Mouse (Mus musculus) regulatory T cell (primary cell): Measurements from ENCODE around the gene Jmjd1c.

Source experiments
- in situ Hi-C: fragments of 300-600 bp; cut with MboI, MseI; formaldehyde crosslinking; loops from one replicate; pipeline ENCODE4 v1.15.1; 2025; ENCODE audit warnings: high pct_unique_total_duplicates

The Jmjd1c gene

GRCm38 (mm10) chr10:67126859-67127758 lies 31.2 kb downstream of the Jmjd1c start:
- in situ Hi-C loops, result loop anchor here (5.0 kb wide), 1 partner anchor 35 kb away; no protein-coding TSS in a partner anchor

GRCm38 (mm10) chr10:67129531-67129930 lies 33.6 kb downstream of the Jmjd1c start:
- in situ Hi-C loops, result loop anchor here (5.0 kb wide), 1 partner anchor 37 kb away; no protein-coding TSS in a partner anchor

- in situ Hi-C loops, result no loop called here
These were observed 35.8 kb downstream of the Jmjd1c start for GRCm38 (mm10) chr10:67131709-67132108.

- in situ Hi-C loops, result no loop called here
These were observed 38.4 kb downstream of the Jmjd1c start for GRCm38 (mm10) chr10:67134322-67134721.

- in situ Hi-C loops, result no loop called here
These were observed 41.5 kb downstream of the Jmjd1c start for GRCm38 (mm10) chr10:67137437-67137836.

GRCm38 (mm10) chr10:67143661-67144060 lies 47.7 kb downstream of the Jmjd1c start:
- in situ Hi-C loops, result no loop called here

- in situ Hi-C loops, result no loop called here
These were observed 48.3 kb downstream of the Jmjd1c start for GRCm38 (mm10) chr10:67144269-67144668.

- in situ Hi-C loops, result no loop called here
These were observed 49.7 kb downstream of the Jmjd1c start for GRCm38 (mm10) chr10:67145623-67146022.

- in situ Hi-C loops, result no loop called here
These were observed 55.8 kb downstream of the Jmjd1c start for GRCm38 (mm10) chr10:67151766-67152165.

- in situ Hi-C loops, result no loop called here
These were observed 58.7 kb downstream of the Jmjd1c start for GRCm38 (mm10) chr10:67154647-67155046.

- in situ Hi-C loops, result no loop called here
These were observed 78.1 kb downstream of the Jmjd1c start for GRCm38 (mm10) chr10:67174049-67174448.

GRCm38 (mm10) chr10:67176031-67176430 lies 80.1 kb downstream of the Jmjd1c start:
- in situ Hi-C loops, result no loop called here

- in situ Hi-C loops, result no loop called here
These were observed 81.0 kb downstream of the Jmjd1c start for GRCm38 (mm10) chr10:67176932-67177331.

- in situ Hi-C loops, result no loop called here
These were observed 81.5 kb downstream of the Jmjd1c start for GRCm38 (mm10) chr10:67177410-67177809.

- in situ Hi-C loops, result loop anchor here (10.0 kb wide), 1 partner anchor 875 kb away; no protein-coding TSS in a partner anchor
These were observed 84.1 kb downstream of the Jmjd1c start for GRCm38 (mm10) chr10:67180021-67180420.

GRCm38 (mm10) chr10:67180799-67181198 lies 84.9 kb downstream of the Jmjd1c start:
- in situ Hi-C loops, result loop anchor here (10.0 kb wide), 1 partner anchor 874 kb away; no protein-coding TSS in a partner anchor

- in situ Hi-C loops, result loop anchor here (10.0 kb wide), 1 partner anchor 872 kb away; no protein-coding TSS in a partner anchor
These were observed 86.7 kb downstream of the Jmjd1c start for GRCm38 (mm10) chr10:67182651-67183050.

GRCm38 (mm10) chr10:67183086-67183485 lies 87.2 kb downstream of the Jmjd1c start:
- in situ Hi-C loops, result loop anchor here (10.0 kb wide), 1 partner anchor 872 kb away; no protein-coding TSS in a partner anchor

GRCm38 (mm10) chr10:67184441-67185070 lies 88.6 kb downstream of the Jmjd1c start:
- in situ Hi-C loops, result loop anchor here (10.0 kb wide), 1 partner anchor 870 kb away; no protein-coding TSS in a partner anchor

- in situ Hi-C loops, result loop anchor here (10.0 kb wide), 1 partner anchor 869 kb away; no protein-coding TSS in a partner anchor
These were observed 89.7 kb downstream of the Jmjd1c start for GRCm38 (mm10) chr10:67185491-67186081.

GRCm38 (mm10) chr10:67186489-67186888 lies 90.6 kb downstream of the Jmjd1c start:
- in situ Hi-C loops, result loop anchor here (10.0 kb wide), 1 partner anchor 868 kb away; no protein-coding TSS in a partner anchor
